Mouse (Mus musculus) heart, postnatal 0 days (tissue): ENCODE data around the gene Cttn.

Source experiments
- CTCF ChIP-seq: IDR thresholded peaks from 2 replicates; pipeline ENCODE4 v1.5.1; 2016; ENCODE audit warnings: antibody characterized with exemption, control low read depth, low read depth
- EP300 ChIP-seq: IDR thresholded peaks from 2 replicates; pipeline ENCODE4 v1.6.1; 2016; ENCODE audit warnings: antibody characterized with exemption, low read depth

GRCm38 (mm10) chr7:144475741-144476140 is 4.9 kb upstream of the Cttn start:
- TF ChIP-seq CTCF (no peak), EP300 (no peak)
